Mouse (Mus musculus): Measurements from ENCODE around the gene Prrc2a. TPM values are rescaled to one million over a fixed set of nuclear protein-coding genes. Genes with fewer than 3 reads are reported as not detected.

Gene Prrc2a
- polyA plus RNA-seq, 1 experiment = 277 TPM

DNA sequence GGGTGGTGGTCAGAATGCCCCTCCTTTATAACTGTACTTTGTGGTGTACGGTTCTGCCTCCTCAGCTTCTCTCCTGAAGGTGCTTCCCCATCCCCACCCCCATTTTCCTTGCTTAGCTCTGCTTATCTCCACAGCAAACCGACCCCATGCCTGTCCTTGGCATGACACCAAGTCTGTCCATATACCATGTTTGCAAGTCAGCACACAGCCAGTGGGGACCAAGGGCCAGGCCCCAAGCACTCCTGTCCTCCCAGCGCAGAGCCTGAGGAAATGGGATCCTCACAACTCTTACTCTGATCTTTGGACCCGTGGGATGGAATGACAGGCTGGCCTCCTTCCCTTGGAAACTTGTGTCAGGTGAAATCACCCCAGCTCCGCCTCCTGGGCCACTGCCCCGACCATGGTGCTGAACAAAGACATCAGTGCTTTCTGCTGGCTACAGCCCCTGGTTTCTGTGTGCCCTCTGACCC lies 61.4 kb downstream of the Prrc2a start:
- WGBS = 35% methylated on average over 6 of the region's 6 CpGs
- TF ChIP-seq POLR2A (IDR thresholded peaks at IDR 0.05; ENCODE audit: borderline replicate concordance, insufficient read depth, low read length) (no peak), CTCF (IDR thresholded peaks at IDR 0.05; ENCODE audit: borderline replicate concordance, insufficient read depth, low read depth, low read length) (no peak)
- no peak for DNase-seq
- Histone ChIP-seq H3K27ac (ENCODE audit: insufficient read depth, low read length) (no peak overlapping the region), H3K27me3 (ENCODE audit: control insufficient read depth, insufficient read depth, low read length) (no peaks in the 10 kb centered on the region), H3K4me3 (replicated peaks; ENCODE audit: insufficient read depth, low read depth, low read length) (no peak overlapping the region), H3K4me1 (ENCODE audit: control insufficient read depth, insufficient read depth, low read length) (peaks cover 68% of the 10 kb centered on the region)

DNA sequence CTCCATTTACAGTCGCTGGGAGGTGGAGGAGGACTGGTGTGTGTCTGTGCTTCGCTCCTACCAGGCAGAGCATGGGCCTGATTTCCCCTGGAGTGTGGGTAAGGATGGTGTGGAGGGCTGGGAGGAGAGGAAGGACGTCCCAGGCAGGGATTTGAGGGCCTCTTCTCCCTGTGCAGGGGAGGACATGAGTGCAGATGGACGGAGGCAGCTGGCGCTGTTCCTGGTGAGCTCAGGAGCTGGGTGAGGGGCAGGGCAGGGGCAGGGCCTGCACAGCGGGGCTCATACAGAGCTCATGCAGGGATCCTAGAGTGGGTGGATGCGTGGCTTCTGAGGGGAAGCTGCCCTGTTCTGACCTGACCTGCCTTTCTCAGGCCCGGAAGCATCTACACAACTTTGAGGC lies 62.4 kb downstream of the Prrc2a start:
- Histone ChIP-seq H3K27ac (ENCODE audit: insufficient read depth, low read length) (peak overlapping the region; percentile 29), H3K4me1 (ENCODE audit: control insufficient read depth, insufficient read depth, low read length) (peaks cover 71% of the 10 kb centered on the region), H3K4me3 (replicated peaks; ENCODE audit: insufficient read depth, low read depth, low read length) (no peak overlapping the region), H3K27me3 (ENCODE audit: control insufficient read depth, insufficient read depth, low read length) (no peaks in the 10 kb centered on the region)
- DNase-seq = peak in 1 of 2 experiments; percentile 55
- WGBS = 18% methylated on average over 8 of the region's 8 CpGs
- no peak for TF ChIP-seq POLR2A (IDR thresholded peaks at IDR 0.05; ENCODE audit: borderline replicate concordance, insufficient read depth, low read length)

- WGBS = 30% methylated on average over 11 of the region's 11 CpGs
- H3K4me1 ChIP-seq (ENCODE audit: control insufficient read depth, insufficient read depth, low read length) = peaks cover 80% of the 10 kb centered on the region
- no peak overlapping the region for H3K4me3 ChIP-seq (replicated peaks; ENCODE audit: insufficient read depth, low read depth, low read length)
- no peaks in the 10 kb centered on the region for H3K27me3 ChIP-seq (ENCODE audit: control insufficient read depth, insufficient read depth, low read length)
- H3K27ac ChIP-seq (ENCODE audit: insufficient read depth, low read length) = peak overlapping the region; percentile 29
- DNase-seq = no peak
- TF ChIP-seq POLR2A (IDR thresholded peaks at IDR 0.05; ENCODE audit: borderline replicate concordance, insufficient read depth, low read length) (no peak), CTCF (IDR thresholded peaks at IDR 0.05; ENCODE audit: borderline replicate concordance, insufficient read depth, low read depth, low read length) (no peak)
These were observed 63.5 kb downstream of the Prrc2a start for GRCm38 (mm10) chr17:35101161-35101560.

GRCm38 (mm10) chr17:35100196-35100765 lies 64.4 kb downstream of the Prrc2a start:
- DNase-seq = no peak
- H3K4me1 ChIP-seq (ENCODE audit: control insufficient read depth, insufficient read depth, low read length) = peaks cover 78% of the 10 kb centered on the region
- no peak overlapping the region for H3K27ac ChIP-seq (ENCODE audit: insufficient read depth, low read length)
- no peak overlapping the region for H3K4me3 ChIP-seq (replicated peaks; ENCODE audit: insufficient read depth, low read depth, low read length)
- TF ChIP-seq CTCF (IDR thresholded peaks at IDR 0.05; ENCODE audit: borderline replicate concordance, insufficient read depth, low read depth, low read length) (no peak), POLR2A (IDR thresholded peaks at IDR 0.05; ENCODE audit: borderline replicate concordance, insufficient read depth, low read length) (no peak)
- no peaks in the 10 kb centered on the region for H3K27me3 ChIP-seq (ENCODE audit: control insufficient read depth, insufficient read depth, low read length)
- 46% methylated on average over 10 of the region's 10 CpGs for WGBS

Other genes starting within 250 kb of the Prrc2a start
- 58.7 and 60.9 TPM in 2 replicates for gene Neu1, start 233.6 kb downstream of the Prrc2a start, polyA plus RNA-seq (2012; rRNA removed)
- gene Hspa1b, start 205.7 kb downstream of the Prrc2a start, polyA plus RNA-seq (2012; rRNA removed) = 4.6 and 9.2 TPM in 2 replicates
- gene Gm20481, start 195.0 kb downstream of the Prrc2a start, polyA plus RNA-seq (2012; rRNA removed) = not detected in 2 replicates
- 10.5 and 14.9 TPM in 2 replicates for gene Hspa1a, start 192.7 kb downstream of the Prrc2a start, polyA plus RNA-seq (2012; rRNA removed)
- gene Hspa1l, start 192.2 kb downstream of the Prrc2a start, polyA plus RNA-seq (2012; rRNA removed) = 0.49 and 0.89 TPM in 2 replicates
- gene Lsm2, start 183.0 kb downstream of the Prrc2a start, polyA plus RNA-seq (2012; rRNA removed) = 56.2 and 63.7 TPM in 2 replicates
- gene Vars, start 163.9 kb downstream of the Prrc2a start, polyA plus RNA-seq (2012; rRNA removed) = 65.3 and 77.0 TPM in 2 replicates
- gene Vwa7, start 148.3 kb downstream of the Prrc2a start, polyA plus RNA-seq (2012; rRNA removed) = 25.5 and 30.1 TPM in 2 replicates
- 2.0 and 2.3 TPM in 2 replicates for gene Sapcd1, start 136.9 kb downstream of the Prrc2a start, polyA plus RNA-seq (2012; rRNA removed)
- gene Msh5, start 118.2 kb downstream of the Prrc2a start, polyA plus RNA-seq (2012; rRNA removed) = 4.3 and 5.5 TPM in 2 replicates
- 41.2 and 42.9 TPM in 2 replicates for gene Clic1, start 114.9 kb downstream of the Prrc2a start, polyA plus RNA-seq (2012; rRNA removed)
- 59.5 and 63.3 TPM in 2 replicates for gene Ddah2, start 105.9 kb downstream of the Prrc2a start, polyA plus RNA-seq (2012; rRNA removed)
- gene Ly6g6c, start 99.5 kb downstream of the Prrc2a start, polyA plus RNA-seq (2012; rRNA removed) = 0.11 and 0.15 TPM in 2 replicates
- gene Mpig6b, start 98.7 kb downstream of the Prrc2a start, polyA plus RNA-seq (2012; rRNA removed) = 0.25 and 0.43 TPM in 2 replicates
- 5.3 and 6.3 TPM in 2 replicates for gene Ly6g6e, start 88.0 kb downstream of the Prrc2a start, polyA plus RNA-seq (2012; rRNA removed)
- gene Ly6g6d, start 86.8 kb downstream of the Prrc2a start, polyA plus RNA-seq (2012; rRNA removed) = 8.5 and 10.4 TPM in 2 replicates
- 0.86 and 1.1 TPM in 2 replicates for gene Ly6g6f, start 79.3 kb downstream of the Prrc2a start, polyA plus RNA-seq (2012; rRNA removed)
- 337 and 394 TPM in 2 replicates for gene Abhd16a, start 75.6 kb downstream of the Prrc2a start, polyA plus RNA-seq (2012; rRNA removed)
- gene Ly6g5c, start 56.6 kb downstream of the Prrc2a start, polyA plus RNA-seq (2012; rRNA removed) = 0.28 TPM in 1 of 2 replicates, not detected in the other
- gene Ly6g5b, start 49.5 kb downstream of the Prrc2a start, polyA plus RNA-seq (2012; rRNA removed) = 2.2 and 3.4 TPM in 2 replicates
- gene Gpank1, start 43.4 kb downstream of the Prrc2a start, polyA plus RNA-seq (2012; rRNA removed) = 32.7 TPM in 2 replicates
- 231 TPM in 2 replicates for gene Csnk2b, start 42.8 kb downstream of the Prrc2a start, polyA plus RNA-seq (2012; rRNA removed)
- gene D17H6S53E, start 38.5 kb downstream of the Prrc2a start, polyA plus RNA-seq (2012; rRNA removed) = 12.3 and 14.6 TPM in 2 replicates
- 0.21 and 0.28 TPM in 2 replicates for gene Apom, start 32.8 kb downstream of the Prrc2a start, polyA plus RNA-seq (2012; rRNA removed)
- 211 and 226 TPM in 2 replicates for gene Bag6, start 29.7 kb downstream of the Prrc2a start, polyA plus RNA-seq (2012; rRNA removed)
- 2.1 and 4.1 TPM in 2 replicates for gene Aif1, start 11.2 kb upstream of the Prrc2a start, polyA plus RNA-seq (2012; rRNA removed)
- 2.8 and 3.2 TPM in 2 replicates for gene Lst1, start 23.5 kb upstream of the Prrc2a start, polyA plus RNA-seq (2012; rRNA removed)
- gene Ltb, start 29.5 kb upstream of the Prrc2a start, polyA plus RNA-seq (2012; rRNA removed) = 0.34 and 0.38 TPM in 2 replicates
- gene Tnf, start 37.1 kb upstream of the Prrc2a start, polyA plus RNA-seq (2012; rRNA removed) = not detected in 2 replicates
- 0.11 and 0.13 TPM in 2 replicates for gene Lta, start 40.5 kb upstream of the Prrc2a start, polyA plus RNA-seq (2012; rRNA removed)
- not detected in 2 replicates for gene Gm16181, start 55.9 kb upstream of the Prrc2a start, polyA plus RNA-seq (2012; rRNA removed)
- 628 TPM in 2 replicates for gene Atp6v1g2, start 68.8 kb upstream of the Prrc2a start, polyA plus RNA-seq (2012; rRNA removed)
- gene Nfkbil1, start 70.9 kb upstream of the Prrc2a start, polyA plus RNA-seq (2012; rRNA removed) = 12.7 and 13.2 TPM in 2 replicates
- 438 and 458 TPM in 2 replicates for gene Ddx39b, start 76.8 kb upstream of the Prrc2a start, polyA plus RNA-seq (2012; rRNA removed)
- gene H2-D1, start 97.8 kb upstream of the Prrc2a start, polyA plus RNA-seq (2012; rRNA removed) = 174 and 183 TPM in 2 replicates
- 0.26 and 0.92 TPM in 2 replicates for gene H2-Q1, start 155.5 kb upstream of the Prrc2a start, polyA plus RNA-seq (2012; rRNA removed)
- gene H2-Q2, start 177.3 kb upstream of the Prrc2a start, polyA plus RNA-seq (2012; rRNA removed) = 1.4 and 1.5 TPM in 2 replicates
- gene H2-Q4, start 214.7 kb upstream of the Prrc2a start, polyA plus RNA-seq (2012; rRNA removed) = 5.1 and 7.0 TPM in 2 replicates